9 mouse cellular contexts compared by ENCODE assay signal in genomic region chr6:71227157-71227770, GRCm38 (mm10). TPM values are rescaled to one million over a fixed set of nuclear protein-coding genes. Genes with fewer than 3 reads are reported as not detected.
DNase-seq lines count a peak whose midpoint lies in the region; ATAC-seq and TF ChIP-seq lines count a peak whose summit lies in the region.
"Had no signal": no experiment of that assay in that cellular context is flagged by ENCODE, and none has a peak within 500 bp of the region (broad histone marks: within the 10 kb centered on the region; RNA-seq: fewer than 3 reads in every experiment).

No protein-coding gene starts in this region.

- no peak for TF ChIP-seq POLR2A in thymus, adult 2 months (IDR thresholded peaks at IDR 0.05; ENCODE audit: control insufficient read depth, extremely low read depth, insufficient read depth, low read length, poor library complexity)
- TF ChIP-seq POLR2A in cerebellum, adult 2 months (IDR thresholded peaks at IDR 0.05; ENCODE audit: borderline replicate concordance, insufficient read depth, low read length): no peak

- no peaks in the 10 kb centered on the region for H3K9me3 ChIP-seq in lung, embryonic 15.5 days
- no peaks in the 10 kb centered on the region for H3K9me3 ChIP-seq in heart, embryonic 16.5 days (replicated peaks; ENCODE audit: control insufficient read depth, low read length)

- H3K9ac ChIP-seq in lung, embryonic 15.5 days: no peak overlapping the region
- H3K9ac ChIP-seq in heart, embryonic 16.5 days (ENCODE audit: low read length): peak overlapping the region; percentile 46

- WGBS in lung, embryonic 15.5 days: 6% methylated on average over 7 of the region's 7 CpGs
- whole genome bisulfite sequencing in heart, embryonic 16.5 days: 11% methylated on average over 7 of the region's 7 CpGs
- 90% methylated on average over 7 of the region's 7 CpGs for WGBS in thymus, adult 2 months
- WGBS in cerebellum, adult 2 months: 15% methylated on average over 7 of the region's 7 CpGs

- no peaks in the 10 kb centered on the region for H3K27me3 ChIP-seq in lung, embryonic 15.5 days
- H3K27me3 ChIP-seq in heart, embryonic 16.5 days (ENCODE audit: control insufficient read depth, insufficient read depth, low read length): no peaks in the 10 kb centered on the region
- H3K27me3 ChIP-seq in thymus, adult 2 months (ENCODE audit: control insufficient read depth, insufficient read depth, low read length): no peaks in the 10 kb centered on the region
- H3K27me3 ChIP-seq in cerebellum, adult 2 months (ENCODE audit: control insufficient read depth, insufficient read depth, low read length): no peaks in the 10 kb centered on the region

- no peak for DNase-seq in lung, postnatal 36 days
- peak; percentile 56 for DNase-seq in embryo, embryonic 11 days
- DNase-seq in mesoderm, embryonic 11.5 days (ENCODE audit: low read depth, low spot score): peak; percentile 80
- no peak for DNase-seq in thymus, adult 2 months
- DNase-seq in cerebellum, adult 2 months: no peak
- no peak for DNase-seq in spleen, postnatal 36 days (ENCODE audit: low spot score in 2 of 2)

- ATAC-seq in lung, embryonic 15.5 days (ENCODE audit: borderline replicate concordance, extremely low read depth, low FRiP score, low TSS enrichment): no peak; the same call in 1 of the 2 replicates
- peak; percentile 81 for ATAC-seq in heart, embryonic 16.5 days (replicated peaks; ENCODE audit: extremely low read depth, insufficient read depth, low FRiP score)

- 0 out of 2 replicates have a peak overlapping the region, but pooled peaks have one; percentile 2 for H3K27ac ChIP-seq in lung, embryonic 15.5 days
- H3K27ac ChIP-seq in heart, embryonic 16.5 days (ENCODE audit: low read length): peak overlapping the region; percentile 94
- no peak overlapping the region for H3K27ac ChIP-seq in thymus, adult 2 months (ENCODE audit: control insufficient read depth, insufficient read depth, low read length)
- no peak overlapping the region for H3K27ac ChIP-seq in cerebellum, adult 2 months (ENCODE audit: insufficient read depth, low read length)
- H3K27ac ChIP-seq: macrophage had no signal

- H3K4me2 ChIP-seq in lung, embryonic 15.5 days: no peak overlapping the region
- peak overlapping the region; percentile 36 for H3K4me2 ChIP-seq in heart, embryonic 16.5 days (ENCODE audit: low read depth, low read length)

- no peaks in the 10 kb centered on the region for H3K36me3 ChIP-seq in lung, embryonic 15.5 days
- peaks cover 3% of the 10 kb centered on the region for H3K36me3 ChIP-seq in heart, embryonic 16.5 days (ENCODE audit: control insufficient read depth, insufficient read depth)
- H3K36me3 ChIP-seq in thymus, adult 2 months (ENCODE audit: control insufficient read depth, insufficient read depth, low read length): no peaks in the 10 kb centered on the region

- H3K4me1 ChIP-seq in lung, embryonic 15.5 days: peaks cover 27% of the 10 kb centered on the region
- H3K4me1 ChIP-seq in heart, embryonic 16.5 days (ENCODE audit: control insufficient read depth, insufficient read depth, low read length): peaks cover 33% of the 10 kb centered on the region
- H3K4me1 ChIP-seq in thymus, adult 2 months (replicated peaks; ENCODE audit: control insufficient read depth, insufficient read depth, low read length): no peaks in the 10 kb centered on the region
- H3K4me1 ChIP-seq in cerebellum, adult 2 months (ENCODE audit: control insufficient read depth, insufficient read depth, low read length): no peaks in the 10 kb centered on the region

- H3K4me3 ChIP-seq in lung, embryonic 15.5 days: no peak overlapping the region
- H3K4me3 ChIP-seq in heart, embryonic 16.5 days (ENCODE audit: low read length): no peak overlapping the region
- no peak overlapping the region for H3K4me3 ChIP-seq in thymus, adult 2 months (ENCODE audit: control insufficient read depth, insufficient read depth, low read length)
- H3K4me3 ChIP-seq in cerebellum, adult 2 months (replicated peaks; ENCODE audit: insufficient read depth, low read depth, low read length): no peak overlapping the region

- no peak for TF ChIP-seq CTCF in thymus, adult 2 months (IDR thresholded peaks at IDR 0.05; ENCODE audit: borderline replicate concordance, control insufficient read depth, extremely low read depth, insufficient read depth, low read length, poor library complexity)
- TF ChIP-seq CTCF in cerebellum, adult 2 months (IDR thresholded peaks at IDR 0.05; ENCODE audit: borderline replicate concordance, insufficient read depth, low read depth, low read length): no peak

RNA-seq across cellular contexts. Expression of gene Fabp1, which starts 27.6 kb away (rescaled TPM):
- polyA plus RNA-seq in lung, embryonic 15.5 days (2015; fragmentation: Nextera tagmentation; extraction: Ambion mirVana): 1.3 and 2.8 TPM in 2 replicates
- 0.49 and 1.8 TPM in 2 replicates for polyA plus RNA-seq in heart, embryonic 16.5 days (2015; fragmentation: Nextera tagmentation; extraction: Ambion mirVana)
- 0.47 and 2.2 TPM in 2 replicates for polyA plus RNA-seq in thymus, adult 2 months (2012; rRNA removed)
- polyA plus RNA-seq in cerebellum, adult 2 months (2012; rRNA removed): not detected in 2 replicates
- polyA plus RNA-seq: macrophage had no signal

RNA-seq across cellular contexts. Expression of gene Krcc1, which starts 44.2 kb away (rescaled TPM):
- 46.8 and 52.2 TPM in 2 replicates for polyA plus RNA-seq in lung, embryonic 15.5 days (2015; fragmentation: Nextera tagmentation; extraction: Ambion mirVana)
- 61.5 and 69.2 TPM in 2 replicates for polyA plus RNA-seq in heart, embryonic 16.5 days (2015; fragmentation: Nextera tagmentation; extraction: Ambion mirVana)
- polyA plus RNA-seq in thymus, adult 2 months (2012; rRNA removed): 7.7 and 8.9 TPM in 2 replicates
- polyA plus RNA-seq in cerebellum, adult 2 months (2012; rRNA removed): 19.3 and 20.5 TPM in 2 replicates

Comparison
In these comparisons a context has a peak if more than half of its experiments do, and no peak if none do; other contexts are left out.
1. H3K27ac ChIP-seq: peak in lung, embryonic 15.5 days (single experiment) and heart, embryonic 16.5 days (single experiment); none in thymus, adult 2 months (single experiment) and cerebellum, adult 2 months (single experiment).
2. DNase-seq: peak in embryo, embryonic 11 days (single experiment) and mesoderm, embryonic 11.5 days (single experiment); none in lung, postnatal 36 days (single experiment), thymus, adult 2 months (single experiment), cerebellum, adult 2 months (0 of 2) and spleen, postnatal 36 days (0 of 2).